Mouse (Mus musculus): ENCODE measurements around the gene Phactr1. TPM values are rescaled to one million over a fixed set of nuclear protein-coding genes. Genes with fewer than 3 reads are reported as not detected.

Phactr1 gene
- polyA plus RNA-seq, 1 experiment from 2014 or later, result 0.72 TPM

GRCm38 (mm10) chr13:42994276-42994675 lies 313.9 kb downstream of the Phactr1 start:
- H3K4me2 ChIP-seq (ENCODE audit: low read depth, low read length), result no peak overlapping the region
- no peaks in the 10 kb centered on the region for H3K4me1 ChIP-seq (ENCODE audit: insufficient read depth)
- H3K9ac ChIP-seq (replicated peaks), result no peak overlapping the region
- H3K9me3 ChIP-seq (ENCODE audit: low read length), result peaks cover 2% of the 10 kb centered on the region; the same call in 1 of the 2 replicates
- WGBS (ENCODE audit: insufficient replicate concordance), result 68% methylated on average over 3 of the region's 3 CpGs
- no peaks in the 10 kb centered on the region for H3K36me3 ChIP-seq (replicated peaks; ENCODE audit: insufficient read depth, low read length)
- DNase-seq, result no peak
- H3K4me3 ChIP-seq (ENCODE audit: low read depth, low read length), result no peak overlapping the region
- no peak overlapping the region for H3K27ac ChIP-seq (ENCODE audit: low read depth)
- no peak for TF ChIP-seq EP300 (IDR thresholded peaks at IDR 0.05; ENCODE audit: low read depth)
- no peaks in the 10 kb centered on the region for H3K27me3 ChIP-seq (ENCODE audit: insufficient read depth, low read length)
- ATAC-seq, result no peak

GRCm38 (mm10) chr13:42996188-42996587 lies 315.8 kb downstream of the Phactr1 start:
- Histone ChIP-seq H3K27me3 (ENCODE audit: insufficient read depth, low read length) (no peaks in the 10 kb centered on the region), H3K27ac (ENCODE audit: low read depth) (no peak overlapping the region), H3K4me1 (ENCODE audit: insufficient read depth) (no peaks in the 10 kb centered on the region), H3K4me3 (ENCODE audit: low read depth, low read length) (no peak overlapping the region), H3K4me2 (ENCODE audit: low read depth, low read length) (no peak overlapping the region), H3K9ac (replicated peaks) (no peak overlapping the region), H3K36me3 (replicated peaks; ENCODE audit: insufficient read depth, low read length) (no peaks in the 10 kb centered on the region), H3K9me3 (ENCODE audit: low read length) (peaks cover 2% of the 10 kb centered on the region; the same call in 1 of the 2 replicates)
- 71% methylated on average over 4 of the region's 4 CpGs for WGBS (ENCODE audit: insufficient replicate concordance)
- no peak for ATAC-seq
- TF ChIP-seq EP300 (IDR thresholded peaks at IDR 0.05; ENCODE audit: low read depth), result no peak
- TF ChIP-seq CTCF (IDR thresholded peaks at IDR 0.05; ENCODE audit: low read depth), result no peak
- DNase-seq, result no peak

- ATAC-seq (no peak), DNase-seq (no peak)
- Histone ChIP-seq H3K9me3 (ENCODE audit: low read length) (no peaks in the 10 kb centered on the region), H3K36me3 (replicated peaks; ENCODE audit: insufficient read depth, low read length) (no peaks in the 10 kb centered on the region), H3K27ac (ENCODE audit: low read depth) (no peak overlapping the region), H3K4me1 (ENCODE audit: insufficient read depth) (no peaks in the 10 kb centered on the region), H3K9ac (replicated peaks) (no peak overlapping the region), H3K4me2 (ENCODE audit: low read depth, low read length) (no peak overlapping the region), H3K27me3 (ENCODE audit: insufficient read depth, low read length) (no peaks in the 10 kb centered on the region), H3K4me3 (ENCODE audit: low read depth, low read length) (no peak overlapping the region)
- WGBS (ENCODE audit: insufficient replicate concordance), result 58% methylated on average over 3 of the region's 3 CpGs
- TF ChIP-seq CTCF (IDR thresholded peaks at IDR 0.05; ENCODE audit: low read depth) (no peak), EP300 (IDR thresholded peaks at IDR 0.05; ENCODE audit: low read depth) (no peak)
Observed at GRCm38 (mm10) chr13:42999287-42999686, 318.9 kb downstream of the Phactr1 start.

GRCm38 (mm10) chr13:43005131-43005579 lies 324.7 kb downstream of the Phactr1 start:
- 14% methylated on average over 3 of the region's 3 CpGs for WGBS (ENCODE audit: insufficient replicate concordance)
- ATAC-seq, result no peak
- Histone ChIP-seq H3K4me3 (ENCODE audit: low read depth, low read length) (no peak overlapping the region), H3K27ac (ENCODE audit: low read depth) (no peak overlapping the region), H3K9me3 (ENCODE audit: low read length) (no peaks in the 10 kb centered on the region), H3K36me3 (replicated peaks; ENCODE audit: insufficient read depth, low read length) (no peaks in the 10 kb centered on the region), H3K4me2 (ENCODE audit: low read depth, low read length) (no peak overlapping the region), H3K27me3 (ENCODE audit: insufficient read depth, low read length) (no peaks in the 10 kb centered on the region), H3K4me1 (ENCODE audit: insufficient read depth) (no peaks in the 10 kb centered on the region), H3K9ac (replicated peaks) (no peak overlapping the region)
- DNase-seq, result no peak
- no peak for TF ChIP-seq CTCF (IDR thresholded peaks at IDR 0.05; ENCODE audit: low read depth)
- no peak for TF ChIP-seq EP300 (IDR thresholded peaks at IDR 0.05; ENCODE audit: low read depth)

- Histone ChIP-seq H3K9ac (replicated peaks) (no peak overlapping the region), H3K9me3 (ENCODE audit: low read length) (no peaks in the 10 kb centered on the region), H3K4me3 (ENCODE audit: low read depth, low read length) (no peak overlapping the region), H3K4me1 (ENCODE audit: insufficient read depth) (no peaks in the 10 kb centered on the region), H3K36me3 (replicated peaks; ENCODE audit: insufficient read depth, low read length) (no peaks in the 10 kb centered on the region), H3K4me2 (ENCODE audit: low read depth, low read length) (no peak overlapping the region), H3K27ac (ENCODE audit: low read depth) (no peak overlapping the region), H3K27me3 (ENCODE audit: insufficient read depth, low read length) (no peaks in the 10 kb centered on the region)
- ATAC-seq (no peak), DNase-seq (no peak)
- TF ChIP-seq CTCF (IDR thresholded peaks at IDR 0.05; ENCODE audit: low read depth), result no peak
- TF ChIP-seq EP300 (IDR thresholded peaks at IDR 0.05; ENCODE audit: low read depth), result no peak
- 72% methylated on average over 5 of the region's 5 CpGs for WGBS (ENCODE audit: insufficient replicate concordance)
Observed at GRCm38 (mm10) chr13:43008466-43008865, 328.0 kb downstream of the Phactr1 start.

GRCm38 (mm10) chr13:43009596-43009995 lies 329.2 kb downstream of the Phactr1 start:
- 73% methylated on average over 3 of the region's 3 CpGs for WGBS (ENCODE audit: insufficient replicate concordance)
- DNase-seq, result no peak
- H3K9me3 ChIP-seq (ENCODE audit: low read length), result no peaks in the 10 kb centered on the region
- no peak for ATAC-seq
- TF ChIP-seq CTCF (IDR thresholded peaks at IDR 0.05; ENCODE audit: low read depth), result no peak
- no peak for TF ChIP-seq EP300 (IDR thresholded peaks at IDR 0.05; ENCODE audit: low read depth)
- no peak overlapping the region for H3K4me3 ChIP-seq (ENCODE audit: low read depth, low read length)
- H3K4me2 ChIP-seq (ENCODE audit: low read depth, low read length), result no peak overlapping the region
- H3K36me3 ChIP-seq (replicated peaks; ENCODE audit: insufficient read depth, low read length), result no peaks in the 10 kb centered on the region
- H3K27me3 ChIP-seq (ENCODE audit: insufficient read depth, low read length), result no peaks in the 10 kb centered on the region
- no peak overlapping the region for H3K9ac ChIP-seq (replicated peaks)
- H3K4me1 ChIP-seq (ENCODE audit: insufficient read depth), result no peaks in the 10 kb centered on the region
- H3K27ac ChIP-seq (ENCODE audit: low read depth), result no peak overlapping the region

GRCm38 (mm10) chr13:43011516-43011915 lies 331.1 kb downstream of the Phactr1 start:
- Histone ChIP-seq H3K27ac (ENCODE audit: low read depth) (no peak overlapping the region), H3K27me3 (ENCODE audit: insufficient read depth, low read length) (no peaks in the 10 kb centered on the region), H3K4me1 (ENCODE audit: insufficient read depth) (no peaks in the 10 kb centered on the region), H3K4me3 (ENCODE audit: low read depth, low read length) (no peak overlapping the region), H3K9me3 (ENCODE audit: low read length) (no peaks in the 10 kb centered on the region), H3K9ac (replicated peaks) (no peak overlapping the region), H3K36me3 (replicated peaks; ENCODE audit: insufficient read depth, low read length) (no peaks in the 10 kb centered on the region), H3K4me2 (ENCODE audit: low read depth, low read length) (no peak overlapping the region)
- no peak for DNase-seq
- TF ChIP-seq CTCF (IDR thresholded peaks at IDR 0.05; ENCODE audit: low read depth), result no peak
- no peak for TF ChIP-seq EP300 (IDR thresholded peaks at IDR 0.05; ENCODE audit: low read depth)
- WGBS (ENCODE audit: insufficient replicate concordance), result 62% methylated on average over 3 of the region's 3 CpGs
- no peak for ATAC-seq
